Mouse (Mus musculus) forebrain, embryonic 14.5 days (tissue): ENCODE data around the gene Rad51b. TPM values are rescaled to one million over a fixed set of nuclear protein-coding genes. Genes with fewer than 3 reads are reported as not detected.

Source experiments
- ATAC-seq: fragments of 200-750 bp; cut with Nextera tagmentation; 2 replicates; pipeline ENCODE4 v1.8.0; 2017; ENCODE audit warnings: mild to moderate bottlenecking, moderate library complexity
- DNase-seq: peaks from one replicate; pipeline ENCODE4 v3.0.0-alpha.2; 2015; ENCODE audit warnings: low spot score
- H3K27ac ChIP-seq: fragments of 300-500 bp; sonication (generic); 2 replicates; pipeline ENCODE4 v1.5.1; 2014; ENCODE audit warnings: low read depth, mild to moderate bottlenecking, control low read depth, low read length, moderate library complexity
- H3K27me3 ChIP-seq: fragments of 300-500 bp; sonication (generic); replicated peaks from 2 replicates; pipeline ENCODE4 v1.6.1; 2014; ENCODE audit warnings: low read length, control low read depth, mixed read lengths; ENCODE audit not compliant: control insufficient read depth, insufficient read depth
- H3K36me3 ChIP-seq: fragments of 300-500 bp; sonication (generic); 2 replicates; pipeline ENCODE4 v1.6.1; 2014; ENCODE audit warnings: low read length, control low read depth; ENCODE audit not compliant: control insufficient read depth, insufficient read depth
- H3K4me1 ChIP-seq: fragments of 300-500 bp; sonication (generic); 2 replicates; pipeline ENCODE4 v1.6.1; 2014; ENCODE audit warnings: antibody characterized with exemption, low read length, control low read depth; ENCODE audit not compliant: control insufficient read depth, insufficient read depth
- H3K4me2 ChIP-seq: fragments of 300-500 bp; sonication (generic); 2 replicates; pipeline ENCODE4 v1.6.1; 2014; ENCODE audit warnings: mild to moderate bottlenecking, control low read depth, low read length
- H3K4me3 ChIP-seq: fragments of 300-500 bp; sonication (generic); 2 replicates; pipeline ENCODE4 v1.5.1; 2014; ENCODE audit warnings: low read depth, low read length, control low read depth
- H3K9ac ChIP-seq: fragments of 300-500 bp; sonication (generic); 2 replicates; pipeline ENCODE4 v1.6.1; 2014; ENCODE audit warnings: mild to moderate bottlenecking, low read length, control low read depth, moderate library complexity
- H3K9me3 ChIP-seq: fragments of 300-500 bp; sonication (generic); replicated peaks from 2 replicates; pipeline ENCODE4 v1.6.1; 2016; ENCODE audit warnings: low read length, control low read depth, mixed read lengths; ENCODE audit not compliant: control insufficient read depth
- WGBS: fragments of 180-500 bp; shearing (Covaris S2); extraction: QIAGEN DNeasy Blood & Tissue Kit; methylation state at CpG from one replicate; pipeline ENCODE4 v1.1.7; 2014; 5-methylcytosine and 5-hydroxymethylcytosine counted together
- polyA plus RNA-seq: library from polyadenylated mRNA; unstranded; fragments of >200 nt; fragmentation: Nextera tagmentation; extraction: Ambion mirVana; gene quantifications from 2 replicates; pipeline ENCODE4 v1.2.1, GENCODE M21; 2014

The Rad51b gene
- polyA plus RNA-seq, 1 experiment from 2014 or later: 3.5 TPM

GRCm38 (mm10) chr12:79346198-79346733 is 49.2 kb downstream of the Rad51b start:
- whole genome bisulfite sequencing: 80% methylated on average over 5 of the region's 5 CpGs

GRCm38 (mm10) chr12:79347643-79348042 is 50.6 kb downstream of the Rad51b start:
- H3K9ac ChIP-seq: no peak overlapping the region
- ATAC-seq (peak; percentile 84), DNase-seq (peak; percentile 94)
- H3K36me3 ChIP-seq: no peaks in the 10 kb centered on the region
- no peaks in the 10 kb centered on the region for H3K9me3 ChIP-seq
- H3K4me3 ChIP-seq: no peak overlapping the region
- no peak overlapping the region for H3K4me2 ChIP-seq
- H3K27ac ChIP-seq: no peak overlapping the region
- no peaks in the 10 kb centered on the region for H3K4me1 ChIP-seq
- 10% methylated on average over 6 of the region's 6 CpGs for WGBS
- H3K27me3 ChIP-seq: no peaks in the 10 kb centered on the region

More at GRCm38 (mm10) chr12:79346198-79346733, 49.2 kb downstream of the Rad51b start:
- no peaks in the 10 kb centered on the region for H3K27me3 ChIP-seq
- no peaks in the 10 kb centered on the region for H3K9me3 ChIP-seq
- DNase-seq (no peak), ATAC-seq (no peak)
- no peak overlapping the region for H3K4me2 ChIP-seq
- H3K36me3 ChIP-seq: no peaks in the 10 kb centered on the region
- H3K27ac ChIP-seq: no peak overlapping the region
- H3K4me1 ChIP-seq: no peaks in the 10 kb centered on the region
- H3K9ac ChIP-seq: no peak overlapping the region
- H3K4me3 ChIP-seq: no peak overlapping the region

- ATAC-seq (no peak), DNase-seq (no peak)
- no peaks in the 10 kb centered on the region for H3K36me3 ChIP-seq
- no peak overlapping the region for H3K4me3 ChIP-seq
- WGBS: 94% methylated on average over 7 of the region's 7 CpGs
- no peak overlapping the region for H3K4me2 ChIP-seq
- no peaks in the 10 kb centered on the region for H3K27me3 ChIP-seq
- H3K4me1 ChIP-seq: no peaks in the 10 kb centered on the region
- no peaks in the 10 kb centered on the region for H3K9me3 ChIP-seq
- no peak overlapping the region for H3K9ac ChIP-seq
- no peak overlapping the region for H3K27ac ChIP-seq
Measured at GRCm38 (mm10) chr12:79351461-79351860, 54.4 kb downstream of the Rad51b start.

- H3K9me3 ChIP-seq: no peaks in the 10 kb centered on the region
- H3K27me3 ChIP-seq: no peaks in the 10 kb centered on the region
- ATAC-seq: no peak
- H3K9ac ChIP-seq: no peak overlapping the region
- H3K4me2 ChIP-seq: no peak overlapping the region
- H3K4me3 ChIP-seq: no peak overlapping the region
- H3K36me3 ChIP-seq: no peaks in the 10 kb centered on the region
- 83% methylated on average over 3 of the region's 3 CpGs for WGBS
- H3K27ac ChIP-seq: no peak overlapping the region
- DNase-seq: no peak
- H3K4me1 ChIP-seq: no peaks in the 10 kb centered on the region
Measured at GRCm38 (mm10) chr12:79352086-79352741, 55.1 kb downstream of the Rad51b start.

GRCm38 (mm10) chr12:79352742-79353114 is 55.6 kb downstream of the Rad51b start:
- Histone ChIP-seq H3K4me2 (no peak overlapping the region), H3K9me3 (no peaks in the 10 kb centered on the region), H3K4me3 (no peak overlapping the region), H3K4me1 (no peaks in the 10 kb centered on the region), H3K36me3 (no peaks in the 10 kb centered on the region), H3K27ac (no peak overlapping the region), H3K9ac (no peak overlapping the region), H3K27me3 (no peaks in the 10 kb centered on the region)
- no peak for ATAC-seq
- no peak for DNase-seq
- 22% methylated on average over 3 of the region's 3 CpGs for WGBS

- ATAC-seq (no peak), DNase-seq (no peak)
- Histone ChIP-seq H3K27ac (no peak overlapping the region), H3K4me1 (no peaks in the 10 kb centered on the region), H3K9ac (no peak overlapping the region), H3K4me3 (no peak overlapping the region), H3K27me3 (no peaks in the 10 kb centered on the region), H3K36me3 (no peaks in the 10 kb centered on the region), H3K4me2 (no peak overlapping the region), H3K9me3 (no peaks in the 10 kb centered on the region)
- WGBS: 72% methylated on average over 5 of the region's 5 CpGs
Measured at GRCm38 (mm10) chr12:79353356-79353755, 56.3 kb downstream of the Rad51b start.

- Histone ChIP-seq H3K27ac (no peak overlapping the region), H3K4me1 (no peaks in the 10 kb centered on the region), H3K4me3 (no peak overlapping the region), H3K9ac (no peak overlapping the region), H3K27me3 (no peaks in the 10 kb centered on the region), H3K36me3 (no peaks in the 10 kb centered on the region), H3K9me3 (no peaks in the 10 kb centered on the region), H3K4me2 (no peak overlapping the region)
- ATAC-seq: no peak
- no peak for DNase-seq
- WGBS: 77% methylated on average over 7 of the region's 7 CpGs
Measured at GRCm38 (mm10) chr12:79354621-79355020, 57.5 kb downstream of the Rad51b start.

- Histone ChIP-seq H3K4me3 (no peak overlapping the region), H3K4me2 (no peak overlapping the region), H3K9ac (no peak overlapping the region), H3K27ac (no peak overlapping the region), H3K27me3 (no peaks in the 10 kb centered on the region), H3K9me3 (no peaks in the 10 kb centered on the region), H3K4me1 (no peaks in the 10 kb centered on the region), H3K36me3 (no peaks in the 10 kb centered on the region)
- DNase-seq (no peak), ATAC-seq (no peak)
- WGBS: 86% methylated on average over 4 of the region's 4 CpGs
Measured at GRCm38 (mm10) chr12:79356138-79356537, 59.1 kb downstream of the Rad51b start.

- Histone ChIP-seq H3K4me3 (no peak overlapping the region), H3K4me2 (no peak overlapping the region), H3K27ac (no peak overlapping the region), H3K9ac (no peak overlapping the region), H3K27me3 (no peaks in the 10 kb centered on the region), H3K4me1 (no peaks in the 10 kb centered on the region), H3K36me3 (no peaks in the 10 kb centered on the region), H3K9me3 (no peaks in the 10 kb centered on the region)
- 85% methylated on average over 5 of the region's 5 CpGs for WGBS
- DNase-seq (no peak), ATAC-seq (no peak)
Measured at GRCm38 (mm10) chr12:79357631-79358030, 60.5 kb downstream of the Rad51b start.
